Mouse (Mus musculus) CD8-positive naive resting alpha-beta T cell, adult 57 days (primary cell): ENCODE measurements around the gene Endod1. TPM values are rescaled to one million over a fixed set of nuclear protein-coding genes. Genes with fewer than 3 reads are reported as not detected.

Experiments
- total RNA-seq: library from RNA; stranded (reverse); gene quantifications from one replicate; pipeline ENCODE4 v1.2.4, GENCODE M21; 2023

The Endod1 gene
- 8.1 TPM for total RNA-seq

DNA sequence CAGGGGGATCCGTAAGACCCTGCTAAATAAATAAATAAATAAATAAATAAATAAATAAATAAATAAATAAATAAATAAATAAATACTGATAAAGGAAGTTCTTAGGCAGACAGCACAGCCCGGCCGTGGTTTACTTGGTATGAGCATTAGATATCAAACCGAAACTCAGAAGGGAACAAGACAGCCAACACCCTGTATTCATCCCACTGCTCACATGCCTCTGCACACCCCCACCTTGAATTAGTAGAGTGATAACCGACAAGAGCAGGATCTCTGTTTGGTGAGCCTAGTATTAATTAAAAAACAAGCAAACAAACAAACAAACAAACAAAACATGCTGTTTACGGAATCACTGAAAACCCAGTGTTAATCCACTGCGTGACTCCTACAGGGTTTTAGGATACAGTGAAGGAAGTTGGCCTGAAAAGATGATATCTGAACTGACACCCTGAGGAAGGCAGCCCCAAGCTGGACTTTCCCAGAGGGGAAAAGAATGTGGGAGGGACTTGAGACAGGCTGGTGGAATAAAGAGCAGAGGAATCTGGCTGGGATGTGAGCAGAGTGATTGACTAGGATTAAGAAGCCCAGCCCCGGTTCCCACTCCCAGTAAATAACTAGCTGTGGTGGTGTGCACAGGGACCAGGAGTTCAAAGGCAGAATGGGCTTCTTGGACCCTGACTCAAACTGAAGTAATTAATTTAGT is at the start of gene Endod1:
Endod1 (minus strand) TSS at position 155 of the 703 bp plus-strand sequence.

Other genes starting within 250 kb of the Endod1 start
- gene Sesn3, start 106.4 kb downstream of the Endod1 start, total RNA-seq = 182 TPM
- gene Kdm4d, start 119.0 kb upstream of the Endod1 start, total RNA-seq = 0.49 TPM
- gene Cwc15, start 119.1 kb upstream of the Endod1 start, total RNA-seq = 104 TPM